Mouse (Mus musculus) lung, postnatal 0 days (tissue): ENCODE data around the gene Lpin3. TPM values are rescaled to one million over a fixed set of nuclear protein-coding genes. Genes with fewer than 3 reads are reported as not detected.

Source experiments
- ATAC-seq: fragments of 200-750 bp; cut with Nextera tagmentation; 2 replicates; pipeline ENCODE4 v1.8.0; 2017; ENCODE audit warnings: moderate library complexity
- DNase-seq: peaks from one replicate; pipeline ENCODE4 v3.0.0-alpha.2; 2016; ENCODE audit warnings: low spot score
- H3K27ac ChIP-seq: fragments of 300-500 bp; sonication (generic); 2 replicates; pipeline ENCODE4 v1.5.1; 2014; ENCODE audit warnings: antibody characterized with exemption, mild to moderate bottlenecking, low read length, mixed read lengths
- H3K27me3 ChIP-seq: fragments of 300-500 bp; sonication (generic); replicated peaks from 2 replicates; pipeline ENCODE4 v1.6.1; 2014; ENCODE audit warnings: low read length, mixed read lengths; ENCODE audit not compliant: insufficient read depth
- H3K36me3 ChIP-seq: fragments of 300-500 bp; sonication (generic); 2 replicates; pipeline ENCODE4 v1.6.1; 2014; ENCODE audit warnings: low read length, mixed read lengths; ENCODE audit not compliant: insufficient read depth
- H3K4me1 ChIP-seq: fragments of 300-500 bp; sonication (generic); 2 replicates; pipeline ENCODE4 v1.6.1; 2014; ENCODE audit warnings: antibody characterized with exemption, low read depth, low read length, mixed read lengths; ENCODE audit not compliant: insufficient read depth
- H3K4me2 ChIP-seq: fragments of 300-500 bp; sonication (generic); replicated peaks from 2 replicates; pipeline ENCODE4 v1.6.1; 2014; ENCODE audit warnings: low read depth, mild to moderate bottlenecking, low read length, moderate library complexity, mixed read lengths
- H3K4me3 ChIP-seq: fragments of 300-500 bp; sonication (generic); 2 replicates; pipeline ENCODE4 v1.5.1; 2014; ENCODE audit warnings: low read depth, low read length
- H3K9ac ChIP-seq: fragments of 300-500 bp; sonication (generic); replicated peaks from 2 replicates; pipeline ENCODE4 v1.6.1; 2014; ENCODE audit warnings: low read depth, mild to moderate bottlenecking
- H3K9me3 ChIP-seq: fragments of 300-500 bp; sonication (generic); 2 replicates; pipeline ENCODE4 v1.6.1; 2016; ENCODE audit warnings: low read length, mixed read lengths
- CTCF ChIP-seq: IDR thresholded peaks from 2 replicates; pipeline ENCODE4 v1.5.1; 2016; ENCODE audit warnings: antibody characterized with exemption, mild to moderate bottlenecking
- EP300 ChIP-seq: IDR thresholded peaks from 2 replicates; pipeline ENCODE4 v1.6.1; 2016; ENCODE audit warnings: antibody characterized with exemption, mild to moderate bottlenecking, control low read depth
- WGBS: fragments of 180-500 bp; shearing (Covaris S2); extraction: QIAGEN DNeasy Blood & Tissue Kit; methylation state at CpG from one replicate; pipeline ENCODE4 v1.1.7; 2014; 5-methylcytosine and 5-hydroxymethylcytosine counted together
- polyA plus RNA-seq: library from polyadenylated mRNA; unstranded; fragments of >200 nt; fragmentation: Nextera tagmentation; extraction: Ambion mirVana; gene quantifications from 2 replicates; pipeline ENCODE4 v1.2.1, GENCODE M21; 2015

Gene Lpin3
- polyA plus RNA-seq, 1 experiment from 2014 or later: 4.5 TPM

- Histone ChIP-seq H3K27ac (peak overlapping the region; percentile 98), H3K36me3 (no peaks in the 10 kb centered on the region), H3K4me2 (peak overlapping the region; percentile 76), H3K9me3 (no peaks in the 10 kb centered on the region), H3K4me3 (peak overlapping the region; percentile 94), H3K27me3 (no peaks in the 10 kb centered on the region), H3K9ac (peak overlapping the region; percentile 93), H3K4me1 (no peaks in the 10 kb centered on the region)
- ATAC-seq (peak; percentile 88), DNase-seq (peak; percentile 71)
- under 1% methylated on average over 33 of the region's 47 CpGs for WGBS
- TF ChIP-seq EP300 (no peak), CTCF (no peak)
These were observed 8.1 kb upstream of the Lpin3 start for GRCm38 (mm10) chr2:160872395-160872794.

GRCm38 (mm10) chr2:160872890-160873382 lies 7.5 kb upstream of the Lpin3 start, which contains the start of gene Zhx3:
Zhx3 (minus strand) TSS chr2:160872998.
- no peak for TF ChIP-seq EP300
- no peak for TF ChIP-seq CTCF
- Histone ChIP-seq H3K9ac (peak within 1 kb of the TSS; percentile 93), H3K27me3 (no peaks in the 10 kb centered on the region), H3K4me3 (peak within 1 kb of the TSS; percentile 94), H3K4me1 (no peaks in the 10 kb centered on the region), H3K9me3 (no peaks in the 10 kb centered on the region), H3K27ac (peak within 1 kb of the TSS; percentile 98), H3K4me2 (peak within 1 kb of the TSS; percentile 76), H3K36me3 (no peaks in the 10 kb centered on the region)
- peak; percentile 95 for ATAC-seq
- 2% methylated on average over 38 of the region's 48 CpGs for WGBS
- DNase-seq: peak; percentile 96

GRCm38 (mm10) chr2:160874231-160874877 lies 6.1 kb upstream of the Lpin3 start:
- Histone ChIP-seq H3K27me3 (no peaks in the 10 kb centered on the region), H3K27ac (no peak overlapping the region), H3K4me2 (no peak overlapping the region), H3K9ac (no peak overlapping the region), H3K9me3 (no peaks in the 10 kb centered on the region), H3K36me3 (no peaks in the 10 kb centered on the region), H3K4me3 (no peak overlapping the region), H3K4me1 (no peaks in the 10 kb centered on the region)
- no peak for DNase-seq
- 56% methylated on average over 5 of the region's 5 CpGs for WGBS
- ATAC-seq: no peak
- TF ChIP-seq CTCF (no peak), EP300 (no peak)

- no peak for ATAC-seq
- no peaks in the 10 kb centered on the region for H3K27me3 ChIP-seq
- TF ChIP-seq CTCF (peak; percentile 60), EP300 (no peak)
- DNase-seq: no peak
- H3K4me2 ChIP-seq: no peak overlapping the region
- H3K4me3 ChIP-seq: no peak overlapping the region
- H3K36me3 ChIP-seq: no peaks in the 10 kb centered on the region
- 87% methylated on average over 4 of the region's 4 CpGs for WGBS
- H3K9ac ChIP-seq: no peak overlapping the region
- no peaks in the 10 kb centered on the region for H3K9me3 ChIP-seq
- H3K4me1 ChIP-seq: peaks cover 4% of the 10 kb centered on the region; the same call in 1 of the 2 replicates
- H3K27ac ChIP-seq: no peak overlapping the region
These were observed 4.4 kb upstream of the Lpin3 start for GRCm38 (mm10) chr2:160876115-160876514.

GRCm38 (mm10) chr2:160881462-160882101 lies 1.1 kb downstream of the Lpin3 start:
- Histone ChIP-seq H3K36me3 (no peaks in the 10 kb centered on the region), H3K27me3 (no peaks in the 10 kb centered on the region), H3K27ac (no peak overlapping the region; the same call in 1 of the 2 replicates), H3K4me2 (no peak overlapping the region), H3K9me3 (no peaks in the 10 kb centered on the region), H3K4me1 (peaks cover 4% of the 10 kb centered on the region; the same call in 1 of the 2 replicates), H3K9ac (no peak overlapping the region), H3K4me3 (no peak overlapping the region)
- 52% methylated on average over 6 of the region's 6 CpGs for WGBS
- DNase-seq (no peak), ATAC-seq (no peak)
- TF ChIP-seq EP300 (no peak), CTCF (no peak)

- WGBS: 79% methylated on average over 5 of the region's 5 CpGs
- Histone ChIP-seq H3K4me2 (no peak overlapping the region), H3K4me3 (no peak overlapping the region), H3K9me3 (no peaks in the 10 kb centered on the region), H3K36me3 (no peaks in the 10 kb centered on the region), H3K9ac (no peak overlapping the region), H3K4me1 (peaks cover 4% of the 10 kb centered on the region; the same call in 1 of the 2 replicates), H3K27ac (no peak overlapping the region), H3K27me3 (no peaks in the 10 kb centered on the region)
- TF ChIP-seq EP300 (no peak), CTCF (no peak)
- ATAC-seq: no peak
- no peak for DNase-seq
These were observed 2.0 kb downstream of the Lpin3 start for GRCm38 (mm10) chr2:160882436-160882835.
